Mouse (Mus musculus): ENCODE results near the gene Maml3.

The Maml3 gene

DNA sequence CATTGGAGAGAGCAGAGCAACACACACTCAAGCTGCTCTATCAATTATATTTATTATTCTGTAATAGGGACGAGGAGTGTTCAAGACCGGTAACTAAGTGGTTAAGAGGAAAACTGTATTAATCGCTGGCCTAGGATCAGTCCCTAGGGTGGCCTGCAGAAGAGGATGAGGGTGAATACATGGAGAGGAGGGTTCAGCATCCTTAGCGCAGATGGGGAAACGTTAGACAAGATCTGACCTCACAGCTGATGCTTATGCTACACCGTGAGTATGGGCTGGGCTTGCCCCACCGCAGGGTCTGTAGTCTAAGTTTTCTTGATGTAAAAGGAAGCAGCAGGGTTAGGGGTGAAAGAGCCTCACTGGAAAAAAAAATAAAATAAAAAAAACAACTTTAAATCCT, 285.8 kb downstream of the Maml3 start:
- DNase-seq (ENCODE audit: low spot score) = no peak

DNA sequence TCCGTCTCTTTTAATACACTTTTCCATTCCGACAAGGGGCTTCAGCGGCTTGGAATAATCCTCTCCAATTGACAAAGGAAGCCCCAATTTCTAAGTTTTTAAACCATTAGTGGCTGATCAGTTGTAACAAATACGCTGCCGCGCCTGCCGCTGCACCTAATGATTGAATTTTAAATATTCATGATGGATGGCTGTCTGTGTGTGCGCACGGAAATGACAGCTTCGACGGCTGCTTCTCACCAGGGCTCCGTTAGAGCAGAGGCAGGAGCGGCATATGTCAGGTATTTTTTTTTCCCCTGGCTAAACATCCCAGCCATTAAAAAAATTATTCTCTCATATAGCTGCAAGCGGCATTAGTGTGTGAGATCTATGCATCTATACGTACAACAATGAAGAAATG, 287.0 kb downstream of the Maml3 start:
- no peak for DNase-seq (ENCODE audit: low spot score)

DNA sequence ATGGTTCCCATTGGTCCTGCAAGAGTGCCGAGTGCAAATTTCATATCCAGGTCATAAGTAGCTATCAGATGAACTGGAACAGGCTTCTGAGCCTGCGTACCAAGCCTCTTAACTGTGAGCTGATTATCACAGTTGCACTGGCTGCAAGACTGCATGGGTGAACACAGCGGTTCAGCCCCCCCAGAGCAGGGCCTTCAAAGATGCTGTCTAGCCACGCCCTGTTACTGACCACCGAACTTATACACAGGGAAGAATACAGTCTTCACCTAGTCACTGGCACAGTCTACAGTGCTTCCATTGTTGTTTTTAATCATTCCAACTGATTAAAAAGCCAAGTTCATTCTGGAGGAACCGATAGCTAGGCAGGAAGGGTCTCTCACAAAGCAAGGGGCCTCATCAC, 287.5 kb downstream of the Maml3 start:
- no peak for DNase-seq (ENCODE audit: low spot score)

DNA sequence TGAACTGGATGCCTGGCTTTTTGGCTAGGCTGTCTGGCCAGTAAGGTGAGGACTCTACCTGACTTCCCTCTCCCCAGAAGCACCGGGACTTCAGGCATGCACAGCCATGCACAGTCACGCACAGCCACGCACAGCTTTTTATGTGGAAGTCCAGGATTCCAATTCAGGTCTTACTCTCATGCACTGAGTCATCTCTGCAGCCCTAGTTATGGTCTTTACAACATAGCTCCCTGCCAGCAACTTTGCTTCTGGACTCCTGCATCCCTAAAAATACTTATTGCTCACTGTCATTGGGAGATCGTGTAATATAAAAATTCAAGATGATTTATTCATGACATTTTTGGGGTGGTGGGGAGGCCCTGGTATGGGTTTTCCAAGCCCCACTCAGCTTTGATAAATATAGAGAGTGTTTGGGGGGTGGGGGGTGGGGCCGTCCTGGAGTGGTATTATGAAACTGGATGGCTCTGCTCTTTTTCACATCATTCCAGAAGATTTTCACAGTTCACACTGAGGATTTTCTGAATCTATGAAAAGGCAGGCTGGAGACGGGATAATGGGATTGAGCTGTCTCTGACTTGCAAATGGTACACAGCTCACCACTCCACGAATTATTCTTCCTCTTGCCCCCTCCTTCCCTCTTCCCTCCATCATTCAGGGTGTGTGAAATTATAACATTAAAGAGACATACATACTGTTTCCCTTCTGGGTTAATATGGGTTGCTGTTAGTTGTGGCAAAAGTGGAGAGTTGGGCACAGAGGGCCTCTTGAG, 288.2 kb downstream of the Maml3 start:
- no peak for DNase-seq (ENCODE audit: low spot score)

DNA sequence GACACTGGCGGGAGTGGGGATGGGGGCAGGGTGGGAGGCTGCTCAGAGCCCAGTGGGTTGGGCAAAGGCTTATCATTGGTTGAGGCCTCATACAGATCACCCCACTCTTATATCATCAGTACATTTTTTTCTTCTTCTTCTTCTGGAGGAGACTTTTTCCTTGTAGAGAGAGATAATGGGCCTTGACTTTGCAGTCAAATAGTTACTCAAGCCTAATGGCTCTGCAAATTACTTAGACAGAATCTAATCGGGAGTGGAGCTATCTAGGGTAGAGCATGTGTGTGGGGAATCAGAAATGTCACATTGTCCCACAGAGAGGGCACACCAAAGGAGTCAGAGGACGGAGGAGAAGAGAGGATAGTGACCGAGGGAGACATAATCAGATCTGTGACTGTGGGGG, 290.8 kb downstream of the Maml3 start:
- no peak for DNase-seq (ENCODE audit: low spot score)

DNA sequence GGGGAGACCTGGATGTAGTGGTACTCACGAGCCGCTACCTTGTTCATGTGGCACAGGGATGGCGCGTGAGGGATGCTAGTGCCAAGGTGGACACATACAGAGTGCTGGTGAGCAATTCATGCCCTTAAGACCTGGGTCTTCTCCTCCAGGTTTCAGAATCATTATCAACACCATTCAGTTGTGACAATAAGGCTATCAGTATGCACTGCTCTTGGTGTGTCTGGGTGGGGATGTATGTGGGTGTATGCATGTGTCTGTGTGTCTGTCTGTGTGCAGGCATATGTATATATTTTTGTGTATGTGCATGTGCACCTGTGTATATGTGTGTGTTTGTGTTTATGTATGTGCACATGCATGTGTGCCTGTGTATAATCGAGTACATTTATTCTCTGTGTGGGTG, 291.7 kb downstream of the Maml3 start:
- no peak for DNase-seq (ENCODE audit: low spot score)

DNA sequence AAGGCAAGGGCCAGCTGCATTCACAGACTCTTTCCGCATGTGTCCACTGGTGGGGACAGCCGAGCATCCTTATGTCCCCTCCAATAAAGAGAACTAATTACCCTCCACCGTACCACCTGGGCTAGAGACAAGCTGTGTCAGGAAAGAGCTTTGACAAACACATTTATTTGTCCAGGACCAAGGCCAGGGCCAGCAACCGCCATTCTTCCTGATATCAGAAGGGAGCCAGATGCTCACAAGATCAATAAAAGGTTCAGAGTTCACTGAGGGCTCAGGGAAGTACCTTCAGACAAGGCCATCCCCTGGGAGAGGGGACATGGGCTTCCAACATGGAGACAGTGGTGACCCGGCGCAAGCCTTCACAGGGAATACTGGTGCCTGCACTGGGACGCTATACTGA, 294.1 kb downstream of the Maml3 start:
- no peak for DNase-seq (ENCODE audit: low spot score)

DNA sequence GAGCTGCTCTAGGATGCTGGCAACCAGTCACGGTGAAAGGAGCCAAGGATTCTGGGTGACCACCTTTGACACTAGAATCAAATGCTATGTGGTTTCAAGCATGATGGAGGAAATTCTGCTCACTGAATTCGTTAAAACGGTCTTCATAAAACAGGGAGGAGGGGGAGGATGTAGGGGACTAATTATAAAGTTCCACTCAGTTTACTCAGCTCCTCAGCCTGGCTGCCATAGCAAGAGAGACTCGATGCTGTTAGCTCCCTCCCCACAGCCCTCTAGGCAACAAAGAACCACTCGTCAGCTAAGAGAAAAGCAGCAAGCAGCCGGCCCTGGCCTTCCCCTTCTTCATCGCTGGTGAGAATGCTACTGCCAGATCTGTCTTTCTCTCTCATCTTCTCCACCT, 295.1 kb downstream of the Maml3 start:
- DNase-seq (ENCODE audit: low spot score) = no peak

DNA sequence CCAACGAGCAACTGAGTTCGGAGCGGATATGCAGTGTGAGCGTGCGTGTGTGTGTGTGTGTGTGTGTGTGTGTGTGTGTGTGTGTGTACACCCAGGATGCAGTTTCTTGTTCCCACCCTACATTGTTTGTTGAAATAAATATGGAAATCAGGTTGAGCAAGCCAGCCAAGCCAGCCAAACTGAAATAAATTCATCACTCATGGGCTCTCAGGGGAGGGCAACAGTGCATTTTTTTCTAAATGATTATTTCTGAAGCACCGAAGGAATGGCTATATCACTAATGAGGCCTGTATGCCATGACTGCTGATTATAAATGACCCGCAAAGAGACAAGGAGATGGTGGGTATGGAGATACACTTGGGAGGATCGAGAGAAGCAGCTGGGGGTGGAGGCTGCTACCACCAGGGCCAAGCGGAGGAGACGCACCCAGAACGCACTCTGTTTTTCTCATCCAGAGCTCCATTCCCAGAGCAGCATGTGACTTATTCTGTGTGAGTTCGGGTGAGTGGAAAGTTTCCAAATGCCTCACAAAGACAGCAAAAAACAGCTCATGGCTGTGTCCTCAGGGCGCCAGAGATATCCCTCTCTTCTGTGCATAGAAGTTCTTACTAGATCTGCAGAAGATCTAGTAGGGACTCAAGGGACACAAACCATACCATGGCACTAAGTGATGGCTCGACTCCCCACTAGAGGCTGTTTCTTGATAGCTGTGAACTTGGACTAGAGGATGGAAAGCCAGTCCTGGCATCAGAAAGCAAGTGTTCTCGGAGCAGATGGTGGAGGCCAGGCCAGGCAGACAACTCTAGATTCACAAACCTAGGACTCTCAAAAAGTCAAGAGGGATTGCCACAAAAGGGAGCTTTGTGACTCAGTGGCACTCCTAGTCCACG, 296.6 kb downstream of the Maml3 start:
- DNase-seq (ENCODE audit: low spot score) = no peak

DNA sequence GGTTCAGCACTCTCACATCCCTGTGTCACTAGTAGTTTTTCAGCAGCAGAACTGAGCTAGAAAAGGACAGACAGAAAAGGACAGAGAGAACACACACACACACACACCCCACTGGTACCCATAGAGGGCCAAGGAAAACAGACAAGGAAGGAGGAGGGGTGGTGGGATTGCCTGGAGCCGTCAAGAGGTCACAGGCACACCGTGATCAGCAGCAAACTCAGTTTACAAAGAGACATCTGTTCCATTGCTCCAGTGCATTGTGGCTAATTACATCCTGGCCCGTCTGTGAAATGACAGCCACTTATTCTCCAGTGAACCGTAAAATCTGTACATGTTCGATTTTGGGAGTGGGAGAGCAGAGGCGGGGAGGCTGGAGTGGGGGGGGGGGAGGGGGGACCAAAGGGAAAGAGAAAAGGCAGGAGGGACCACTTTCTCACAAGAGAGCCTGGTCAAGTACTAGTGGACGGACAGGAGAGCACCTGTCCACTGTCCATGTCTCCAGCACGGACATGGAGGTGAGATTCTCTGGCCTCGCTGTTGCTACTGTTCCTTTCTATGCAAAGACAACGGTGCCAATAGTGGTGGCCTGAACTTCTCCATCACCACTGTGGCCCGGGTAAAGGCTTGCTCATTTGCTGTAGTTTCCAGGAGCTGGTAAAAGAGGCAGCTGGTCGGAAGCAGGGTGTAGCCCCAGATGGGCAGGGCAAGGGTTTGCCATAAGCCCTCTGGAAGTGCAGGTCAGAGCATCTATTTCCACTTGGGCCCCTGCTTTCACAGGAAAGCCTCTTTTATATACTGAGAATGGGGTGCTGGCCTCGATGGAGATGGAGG, 299.2 kb downstream of the Maml3 start:
- peak; percentile 55 for DNase-seq (ENCODE audit: low spot score)

DNA sequence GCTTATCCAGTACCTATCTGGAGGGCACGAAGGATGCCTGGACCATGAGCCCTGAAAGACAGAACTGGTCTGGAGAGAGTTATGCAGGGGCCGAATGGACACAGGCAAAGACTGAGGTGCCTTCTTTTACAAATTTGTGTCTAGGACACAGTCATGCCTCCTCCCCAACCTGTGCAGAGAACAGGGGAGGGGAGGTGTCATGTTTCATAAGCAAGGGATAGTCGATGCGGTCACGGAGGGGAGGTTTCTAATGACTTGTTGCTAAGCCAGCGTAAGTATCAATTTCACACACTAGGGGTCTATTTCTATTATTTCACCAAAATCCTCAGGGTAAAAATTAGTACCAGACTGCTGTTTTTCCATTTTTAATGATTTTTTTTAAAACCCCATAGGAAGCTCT, 301.0 kb downstream of the Maml3 start:
- no peak for DNase-seq (ENCODE audit: low spot score)

DNA sequence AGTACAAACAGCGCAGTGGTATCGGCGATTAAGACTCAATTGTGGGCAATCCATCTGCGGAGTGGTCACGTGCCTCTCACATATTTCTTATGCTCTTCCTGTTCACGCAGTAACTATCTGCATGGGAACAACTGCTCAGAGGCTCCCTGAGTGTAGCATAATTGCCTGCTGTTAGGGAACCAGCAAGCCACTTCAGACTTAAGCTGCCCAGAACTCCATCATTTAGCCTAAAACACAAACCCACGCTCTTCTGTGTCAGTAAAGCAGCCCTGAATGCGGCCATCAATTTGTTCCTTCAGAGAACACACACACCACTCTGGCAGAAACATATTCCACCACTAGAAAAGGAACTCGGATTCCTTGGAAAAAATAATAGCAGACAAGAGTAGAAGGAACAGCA, 305.2 kb downstream of the Maml3 start:
- DNase-seq (ENCODE audit: low spot score) = no peak

DNA sequence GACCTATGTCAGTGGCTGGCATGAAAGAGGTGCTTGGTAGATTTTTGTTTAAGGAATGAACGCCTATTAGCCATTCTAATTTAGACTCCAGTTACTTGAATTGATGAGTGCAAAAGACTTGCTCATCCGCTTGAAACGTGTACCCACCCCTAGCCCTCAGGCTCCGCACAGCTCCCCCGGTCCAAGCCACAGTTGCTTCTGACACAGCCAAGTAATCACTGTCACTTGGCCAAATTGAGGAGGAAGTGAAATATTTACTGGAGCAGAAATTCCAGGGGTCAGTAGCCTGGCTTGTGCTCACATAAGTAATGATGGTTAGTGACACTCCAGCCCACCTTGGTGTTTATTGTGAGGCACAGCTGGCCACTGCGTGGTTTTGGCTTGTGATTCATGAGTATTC, 308.0 kb downstream of the Maml3 start:
- DNase-seq (ENCODE audit: low spot score) = no peak

DNA sequence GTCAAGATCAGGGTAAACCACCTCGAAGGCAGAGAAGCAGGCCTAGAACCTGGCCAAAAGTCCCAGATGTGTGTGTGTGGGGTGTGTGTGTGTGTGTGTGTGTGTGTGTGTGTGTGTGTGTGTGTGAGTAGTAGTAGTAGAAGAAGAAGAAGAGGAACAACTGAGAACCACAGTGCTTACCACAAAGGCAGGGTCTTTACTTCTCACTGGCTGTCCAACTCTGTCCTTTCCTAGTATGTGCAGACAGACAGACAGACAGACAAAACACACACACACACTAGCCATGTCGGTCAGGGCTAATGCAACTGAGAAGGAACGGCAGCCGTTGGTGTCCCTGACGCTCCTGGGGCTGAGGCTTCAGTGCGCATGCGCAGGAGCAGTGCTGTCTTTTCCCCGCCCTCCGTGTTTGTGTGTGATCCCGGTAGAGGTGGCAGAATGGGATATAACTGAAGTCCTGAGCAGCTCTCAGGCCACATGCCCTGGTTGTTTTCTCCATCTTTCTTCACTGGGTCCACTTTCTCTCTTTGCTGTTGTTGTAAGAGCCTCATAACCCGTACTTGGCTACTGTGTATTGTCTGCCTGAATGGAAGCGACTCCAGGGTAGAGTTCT, 308.6 kb downstream of the Maml3 start:
- no peak for DNase-seq (ENCODE audit: low spot score)

DNA sequence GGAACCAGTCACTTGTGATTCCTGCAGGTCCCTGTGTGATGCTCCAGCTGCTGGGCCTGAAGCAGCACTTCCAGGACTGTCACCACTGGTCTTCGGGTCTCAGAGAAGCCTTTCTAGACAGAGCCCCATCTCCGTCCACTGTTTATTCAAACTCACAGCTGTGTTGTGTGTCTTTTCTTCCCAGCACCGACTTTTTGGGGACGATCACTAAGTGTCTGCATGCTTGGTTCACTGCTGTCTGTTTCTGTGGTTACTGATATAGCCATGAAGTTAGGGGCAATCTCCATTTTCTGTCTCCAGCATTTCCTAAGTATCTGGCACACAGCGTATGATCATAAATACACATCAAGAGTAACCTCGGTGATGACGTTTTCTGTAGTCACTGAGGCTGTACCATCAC, 313.3 kb downstream of the Maml3 start:
- no peak for DNase-seq (ENCODE audit: low spot score)

DNA sequence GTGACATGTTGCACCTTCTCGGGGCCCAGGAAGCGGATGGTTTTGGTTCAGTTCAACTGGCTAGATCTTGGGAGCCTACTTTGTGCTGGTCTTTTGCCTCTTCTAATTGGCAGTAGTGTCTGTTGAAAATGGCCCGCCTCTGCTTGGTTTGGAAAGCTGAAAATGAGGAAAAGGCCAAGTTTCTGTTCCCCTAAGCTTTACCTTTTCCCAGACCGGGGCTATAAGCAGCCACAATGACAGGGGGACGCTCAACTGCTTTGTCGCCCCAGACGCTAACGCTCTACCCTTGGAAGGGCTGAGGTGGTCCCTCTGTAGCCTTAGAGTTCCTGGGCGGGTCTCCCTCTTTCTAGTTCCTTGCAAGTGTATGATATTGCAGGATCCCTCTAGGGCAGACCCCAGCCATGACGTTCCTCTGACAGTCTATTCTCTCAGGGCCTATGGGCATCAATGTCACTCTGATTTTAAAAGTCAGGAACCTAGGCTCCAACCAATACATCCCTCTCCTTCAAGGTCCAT, 315.4 kb downstream of the Maml3 start:
- DNase-seq (ENCODE audit: low spot score) = no peak

DNA sequence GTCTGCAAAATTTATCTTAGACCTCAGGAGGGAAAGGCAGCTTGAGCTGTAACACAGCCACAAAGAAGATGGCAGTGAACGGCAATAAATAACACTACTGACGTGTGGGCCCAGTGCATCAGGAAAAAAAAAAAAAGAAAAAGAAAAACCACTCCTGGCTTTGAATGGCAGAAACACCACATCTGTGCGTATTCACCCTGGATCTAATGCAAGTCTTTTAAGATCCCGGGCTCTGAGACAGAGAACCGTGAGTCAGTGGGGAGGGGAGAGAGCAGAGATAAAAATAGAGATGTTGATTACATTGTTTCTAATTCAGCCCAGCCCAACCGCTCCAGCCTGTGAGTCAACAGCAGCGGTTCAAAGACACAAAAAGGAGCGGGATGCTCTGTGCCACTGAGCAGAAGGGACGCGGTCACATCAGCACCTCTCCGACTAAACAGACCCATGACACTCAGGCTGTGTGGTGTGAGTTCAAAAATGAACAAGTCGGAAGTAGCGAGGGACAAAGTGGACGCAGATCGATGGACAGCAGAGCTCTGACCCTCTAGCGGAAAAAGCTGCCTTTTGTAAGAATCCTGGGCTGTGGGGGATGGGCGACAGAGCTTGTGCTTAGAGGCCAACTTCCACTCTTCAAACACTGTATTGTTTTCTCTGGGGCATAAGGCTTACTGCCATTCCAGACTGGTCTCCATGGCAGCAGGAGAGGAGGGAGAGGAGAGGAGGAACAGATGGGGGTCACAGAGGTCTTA, 316.1 kb downstream of the Maml3 start:
- DNase-seq (ENCODE audit: low spot score) = peak; percentile 87

DNA sequence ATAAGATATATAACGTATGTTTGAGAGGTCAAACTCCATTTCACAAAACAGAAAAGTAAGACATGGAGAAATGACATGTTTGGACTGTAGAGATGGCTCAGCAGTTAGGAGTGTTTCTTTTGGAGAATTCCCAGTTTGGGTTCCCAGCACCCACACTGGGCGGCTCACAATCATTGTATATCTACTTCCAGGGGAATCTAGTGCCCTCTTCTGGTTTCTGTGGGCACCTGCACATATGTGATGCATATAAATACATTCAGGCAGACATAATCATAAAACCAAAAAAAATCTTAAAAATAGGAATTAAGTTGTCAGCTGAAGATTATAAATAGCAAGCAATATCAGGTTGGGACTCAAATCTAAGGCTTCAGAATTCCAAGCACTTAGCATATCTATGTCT, 316.9 kb downstream of the Maml3 start:
- no peak for DNase-seq (ENCODE audit: low spot score)

DNA sequence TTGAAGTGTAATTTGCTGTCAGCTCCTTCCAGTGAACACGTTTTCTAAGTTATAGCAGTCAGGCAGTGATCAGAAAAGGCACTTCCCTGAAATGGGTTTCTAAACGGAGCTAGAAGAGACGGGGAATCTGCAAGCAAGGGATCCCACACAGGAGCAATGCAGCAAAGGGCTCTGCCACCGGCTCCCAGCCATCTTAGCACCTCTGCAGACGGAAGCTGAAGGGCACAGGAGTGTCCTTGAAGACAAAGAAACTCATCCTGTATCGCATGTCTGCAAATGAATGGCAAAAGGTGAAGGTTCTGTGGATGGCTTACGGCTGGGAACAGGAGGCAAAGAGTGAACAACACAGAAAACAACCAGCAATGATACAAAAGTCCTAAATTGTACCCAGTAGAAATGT, 319.1 kb downstream of the Maml3 start:
- DNase-seq (ENCODE audit: low spot score) = no peak

DNA sequence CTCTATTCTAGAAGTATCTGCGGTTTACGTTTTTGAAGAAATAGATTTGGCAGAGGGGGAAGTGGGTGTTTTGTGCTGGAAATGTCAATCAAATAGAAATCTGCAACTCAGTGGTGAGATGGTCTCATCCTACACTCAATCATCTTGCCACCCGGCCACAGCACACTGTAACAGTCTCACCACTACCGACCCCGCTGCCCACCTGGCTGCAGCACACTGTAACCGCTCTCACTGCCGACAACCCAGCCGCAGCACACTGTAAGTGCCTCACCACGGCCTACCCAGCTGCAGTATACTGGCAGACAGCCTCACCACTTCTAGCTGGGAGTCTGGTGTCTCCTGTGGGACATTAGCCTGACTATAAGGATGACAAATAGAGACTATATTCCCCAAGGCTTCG, 322.7 kb downstream of the Maml3 start:
- no peak for DNase-seq (ENCODE audit: low spot score)

Data from MN1 (cell line).